Mouse (Mus musculus): Measurements from ENCODE around the gene Gipc3. TPM values are rescaled to one million over a fixed set of nuclear protein-coding genes. Genes with fewer than 3 reads are reported as not detected.

Gipc3 gene
- total RNA-seq, 2 experiments from 2014 or later, result 1.4 to 1.5 TPM

- DNase-seq (ENCODE audit: low spot score in 2 of 2), result no peak
Observed at GRCm38 (mm10) chr10:81375322-81375721, 32.3 kb upstream of the Gipc3 start.

GRCm38 (mm10) chr10:81367207-81367495, 24.1 kb upstream of the Gipc3 start:
- DNase-seq (ENCODE audit: low spot score in 2 of 2), result no peak

- no peak for DNase-seq (ENCODE audit: low spot score in 2 of 2)
Observed at GRCm38 (mm10) chr10:81366477-81367206, 23.6 kb upstream of the Gipc3 start.

- DNase-seq (ENCODE audit: low spot score in 2 of 2), result no peak
Observed at GRCm38 (mm10) chr10:81365672-81366476, 22.8 kb upstream of the Gipc3 start, which contains the start of gene 4930404N11Rik. Gene 4930404N11Rik, minus strand, starts transcription at chr10:81365816.

- DNase-seq (ENCODE audit: low spot score in 2 of 2), result no peak
Observed at GRCm38 (mm10) chr10:81365073-81365472, 22.0 kb upstream of the Gipc3 start.

GRCm38 (mm10) chr10:81364666-81365065, 21.6 kb upstream of the Gipc3 start:
- no peak for DNase-seq (ENCODE audit: low spot score in 2 of 2)

- DNase-seq (ENCODE audit: low spot score in 2 of 2), result no peak
Observed at GRCm38 (mm10) chr10:81363436-81364346, 20.6 kb upstream of the Gipc3 start.

GRCm38 (mm10) chr10:81362336-81362949, 19.4 kb upstream of the Gipc3 start:
- no peak for DNase-seq (ENCODE audit: low spot score in 2 of 2)

GRCm38 (mm10) chr10:81360721-81361120, 17.7 kb upstream of the Gipc3 start:
- DNase-seq (ENCODE audit: low spot score in 2 of 2), result no peak

GRCm38 (mm10) chr10:81358841-81359240, 15.8 kb upstream of the Gipc3 start:
- DNase-seq (ENCODE audit: low spot score in 2 of 2), result no peak

- no peak for DNase-seq (ENCODE audit: low spot score in 2 of 2)
Observed at GRCm38 (mm10) chr10:81358209-81358608, 15.1 kb upstream of the Gipc3 start.

GRCm38 (mm10) chr10:81356991-81357844, 14.2 kb upstream of the Gipc3 start, which contains the start of gene Mfsd12:
Gene Mfsd12, plus strand, starts transcription at chr10:81357491.
- DNase-seq (ENCODE audit: low spot score in 2 of 2), result peak; percentile 89 to 94

GRCm38 (mm10) chr10:81356352-81356990, 13.4 kb upstream of the Gipc3 start:
- DNase-seq (ENCODE audit: low spot score in 2 of 2), result no peak

- no peak for DNase-seq (ENCODE audit: low spot score in 2 of 2)
Observed at GRCm38 (mm10) chr10:81355533-81355932, 12.5 kb upstream of the Gipc3 start.

GRCm38 (mm10) chr10:81354738-81355477, 11.8 kb upstream of the Gipc3 start:
- DNase-seq (ENCODE audit: low spot score in 2 of 2), result no peak

GRCm38 (mm10) chr10:81351678-81352291, 8.7 kb upstream of the Gipc3 start:
- no peak for DNase-seq (ENCODE audit: low spot score in 2 of 2)

- peak; percentile 99 for DNase-seq (ENCODE audit: low spot score in 2 of 2)
Observed at GRCm38 (mm10) chr10:81350351-81351063, 7.4 kb upstream of the Gipc3 start, which contains the start of gene Hmg20b. Gene Hmg20b, minus strand, starts transcription at chr10:81350480.

GRCm38 (mm10) chr10:81349961-81350350, 6.9 kb upstream of the Gipc3 start:
- no peak for DNase-seq (ENCODE audit: low spot score in 2 of 2)
